Mouse (Mus musculus) hematopoietic stem cell, adult 5-6 weeks (primary cell): ENCODE measurements around the gene Cblc. TPM values are rescaled to one million over a fixed set of nuclear protein-coding genes. Genes with fewer than 3 reads are reported as not detected.
A peak's percentile ranks its signal among the peaks of the same experiment; 100 is the strongest.
"Not testable (repeated sequence)": the region's sequence is repeated elsewhere in the genome, so short reads cannot be mapped to it uniquely, and the experiment has no call there.

Experiments used
- ATAC-seq, 2 experiments: fragments of 125-278 bp in 1 of 2; replicated peaks in 1 of 2; 2 replicates each; pipeline ENCODE4 v1.8.0; 2016 to 2017; ENCODE audit warnings: inconsistent platforms in 2 of 2, mild to moderate bottlenecking in 2 of 2, moderate number of reproducible peaks in 2 of 2, low read depth in 1 of 2, moderate TSS enrichment in 1 of 2; ENCODE audit not compliant: low FRiP score in 2 of 2, poor library complexity in 2 of 2, severe bottlenecking in 2 of 2, insufficient read depth in 1 of 2, low TSS enrichment in 1 of 2
- total RNA-seq: library from RNA; stranded (forward); fragments of 172-1452, 232-1000 nt; gene quantifications from 2 replicates; pipeline ENCODE4 v1.2.3, GENCODE M21; 2017

The Cblc gene
- total RNA-seq, 1 experiment from 2014 or later = not detected

GRCm38 (mm10) chr7:19792701-19793630 lies 3.6 kb downstream of the Cblc start:
- no peak for ATAC-seq

DNA sequence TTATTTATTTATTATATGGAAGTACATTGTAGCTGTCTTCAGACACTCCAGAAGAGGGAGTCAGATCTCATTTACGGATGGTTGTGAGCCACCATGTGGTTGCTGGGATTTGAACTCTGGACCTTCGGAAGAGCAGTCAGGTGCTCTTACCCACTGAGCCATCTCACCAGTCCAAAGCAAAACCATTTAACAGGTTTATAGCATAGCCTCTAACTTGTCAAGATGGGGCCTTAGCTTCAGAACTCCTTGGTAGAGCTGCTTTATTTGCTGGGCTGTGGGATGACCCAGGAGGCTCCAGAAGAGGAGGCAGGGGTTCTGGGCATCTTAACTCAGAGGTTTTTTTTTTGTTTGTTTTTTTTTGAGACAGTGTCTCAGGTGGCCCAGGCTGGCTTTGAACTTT lies 5.1 kb downstream of the Cblc start:
- not testable (repeated sequence) for ATAC-seq

DNA sequence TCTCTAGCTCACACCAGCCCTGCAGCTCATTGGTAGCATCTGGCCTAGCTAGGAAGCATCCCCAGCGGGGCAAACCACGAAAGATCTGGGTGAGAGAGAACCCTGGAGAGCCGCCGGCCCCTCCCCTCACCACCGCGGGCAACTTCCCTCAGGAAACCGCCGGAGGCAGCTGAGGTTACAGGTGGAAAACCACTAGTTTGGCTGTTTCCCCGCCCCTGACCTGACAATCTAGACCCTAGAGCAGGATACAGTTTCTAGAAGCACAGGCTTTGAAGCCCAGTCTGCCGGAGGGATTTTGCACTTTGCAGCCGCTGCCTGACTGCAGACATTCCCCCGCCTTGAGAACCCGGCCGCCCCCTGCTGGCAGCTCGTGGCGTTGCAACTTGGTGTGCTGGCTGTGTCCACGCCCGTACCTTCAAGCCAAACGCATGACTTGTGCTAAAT lies 6.7 kb downstream of the Cblc start:
- peak; percentile 93 to 96 for ATAC-seq

GRCm38 (mm10) chr7:19785874-19786458 lies 10.6 kb downstream of the Cblc start:
- 0 out of 4 replicates have a peak, but pooled peaks of 1 of the 2 experiments have one; percentile 29 for ATAC-seq

GRCm38 (mm10) chr7:19784764-19785535 lies 11.7 kb downstream of the Cblc start:
- ATAC-seq = no peak

- no peak for ATAC-seq
Measured at GRCm38 (mm10) chr7:19783630-19784029, 13.0 kb downstream of the Cblc start.

- no peak for ATAC-seq
Measured at GRCm38 (mm10) chr7:19782645-19783044, 14.0 kb downstream of the Cblc start.

DNA sequence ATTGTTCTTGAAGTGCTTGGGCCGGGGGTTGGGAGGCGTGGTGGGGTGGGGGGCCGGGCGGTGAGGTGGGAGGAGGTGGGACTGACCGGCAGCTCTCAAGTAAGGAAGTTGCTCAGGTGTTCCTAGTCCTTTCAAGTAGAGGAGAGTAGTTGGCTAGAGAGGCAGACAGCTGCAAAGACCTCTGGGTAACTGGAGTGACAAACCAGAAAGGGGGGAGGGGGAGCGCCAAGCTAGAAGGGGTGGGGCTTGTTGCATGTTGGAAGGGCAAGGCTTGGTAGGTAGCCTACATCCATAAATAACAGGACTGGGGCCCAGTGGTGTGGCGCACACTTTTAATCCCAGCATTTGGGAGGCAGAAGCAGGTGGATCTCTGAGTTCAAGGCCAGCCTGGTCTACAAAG lies 14.9 kb downstream of the Cblc start:
- ATAC-seq = no peak

DNA sequence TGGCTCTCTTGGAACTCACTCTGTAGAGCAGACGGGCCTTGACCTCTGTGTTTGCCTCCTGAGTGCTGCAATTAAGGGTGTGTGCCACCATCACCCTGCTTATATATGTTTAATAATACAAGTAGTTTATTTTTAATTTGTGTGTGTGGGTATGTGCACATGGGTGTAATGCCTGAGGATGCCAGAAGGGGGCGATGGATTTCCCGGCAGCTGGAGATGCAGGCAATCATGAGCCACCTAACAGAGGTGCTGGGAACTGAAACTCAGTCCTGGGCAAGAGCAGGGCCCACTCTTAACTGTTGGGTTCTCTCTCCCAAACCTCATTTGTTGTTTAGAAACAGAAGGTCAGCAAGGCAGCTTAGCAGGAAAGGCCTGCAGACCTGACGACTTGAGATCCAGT lies 16.7 kb downstream of the Cblc start:
- ATAC-seq = no peak

DNA sequence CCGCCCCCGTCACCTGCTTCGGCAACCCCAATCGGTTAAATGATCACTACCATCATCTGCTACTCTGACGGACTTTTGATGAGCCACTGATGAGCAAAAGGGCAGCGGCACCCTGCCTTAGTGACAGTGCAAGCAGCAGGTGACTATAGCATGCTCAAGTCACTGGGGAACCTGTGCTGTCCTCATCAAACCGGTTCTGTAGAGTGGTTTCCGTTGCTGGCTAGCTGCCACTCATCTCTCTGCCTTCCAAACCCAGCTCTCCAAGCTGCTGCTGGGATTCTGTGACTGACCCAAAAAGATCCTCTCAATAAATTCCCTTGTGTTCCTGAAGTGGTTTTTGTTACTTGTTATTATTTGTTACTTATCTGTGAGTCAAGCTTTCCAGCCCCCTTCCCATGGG lies 18.0 kb downstream of the Cblc start:
- no peak for ATAC-seq

- ATAC-seq = no peak; a peak in 1 of 4 replicates
Measured at GRCm38 (mm10) chr7:19777049-19777723, 19.4 kb downstream of the Cblc start.

DNA sequence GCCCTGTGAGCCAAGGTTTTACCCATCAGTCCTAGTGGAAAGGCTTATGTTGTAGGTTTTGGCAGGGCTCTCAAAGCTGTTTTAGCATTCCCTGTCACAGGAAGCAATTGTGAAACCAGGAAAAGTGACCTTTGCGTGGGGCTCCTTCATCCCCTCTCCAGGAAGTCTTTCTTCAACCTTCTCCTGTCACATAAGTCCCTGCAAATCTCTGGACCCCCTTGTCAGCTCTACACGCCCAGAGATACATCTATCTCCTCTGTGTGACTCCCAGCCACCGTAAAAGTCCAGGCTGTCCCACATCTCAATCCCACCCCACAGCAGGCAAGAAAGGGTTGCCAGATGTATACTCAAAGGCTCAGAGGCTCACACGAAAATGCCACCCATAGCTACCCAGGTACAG lies 24.9 kb downstream of the Cblc start:
- ATAC-seq = no peak

DNA sequence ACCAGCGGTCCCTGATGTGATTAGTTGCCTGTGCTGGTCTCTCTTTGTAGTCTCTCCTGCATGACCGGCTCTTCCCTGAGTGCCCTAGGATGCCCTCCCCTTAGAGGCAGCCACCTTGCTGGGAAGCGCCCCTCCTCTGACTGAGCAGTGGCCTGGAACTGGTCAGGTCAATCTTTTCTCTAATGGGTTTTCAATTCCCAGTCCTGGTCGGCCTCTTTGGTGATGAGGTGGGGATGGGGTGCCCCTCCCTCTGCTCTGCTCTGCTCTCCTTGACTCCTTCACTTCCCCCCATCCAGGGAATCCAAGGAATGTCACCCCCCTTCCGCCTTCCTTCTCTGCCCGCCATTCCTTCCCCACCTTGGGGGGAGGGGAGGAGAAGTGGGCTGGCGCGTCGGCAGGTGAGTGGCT lies 25.6 kb downstream of the Cblc start, which contains the start of gene Bcam:
Gene Bcam, minus strand, starts transcription at position 33 of the 408 bp plus-strand sequence.
- no peak for ATAC-seq

GRCm38 (mm10) chr7:19770375-19770754 lies 26.2 kb downstream of the Cblc start:
- peak; percentile 42 to 43; a peak in 3 of 4 replicates for ATAC-seq

DNA sequence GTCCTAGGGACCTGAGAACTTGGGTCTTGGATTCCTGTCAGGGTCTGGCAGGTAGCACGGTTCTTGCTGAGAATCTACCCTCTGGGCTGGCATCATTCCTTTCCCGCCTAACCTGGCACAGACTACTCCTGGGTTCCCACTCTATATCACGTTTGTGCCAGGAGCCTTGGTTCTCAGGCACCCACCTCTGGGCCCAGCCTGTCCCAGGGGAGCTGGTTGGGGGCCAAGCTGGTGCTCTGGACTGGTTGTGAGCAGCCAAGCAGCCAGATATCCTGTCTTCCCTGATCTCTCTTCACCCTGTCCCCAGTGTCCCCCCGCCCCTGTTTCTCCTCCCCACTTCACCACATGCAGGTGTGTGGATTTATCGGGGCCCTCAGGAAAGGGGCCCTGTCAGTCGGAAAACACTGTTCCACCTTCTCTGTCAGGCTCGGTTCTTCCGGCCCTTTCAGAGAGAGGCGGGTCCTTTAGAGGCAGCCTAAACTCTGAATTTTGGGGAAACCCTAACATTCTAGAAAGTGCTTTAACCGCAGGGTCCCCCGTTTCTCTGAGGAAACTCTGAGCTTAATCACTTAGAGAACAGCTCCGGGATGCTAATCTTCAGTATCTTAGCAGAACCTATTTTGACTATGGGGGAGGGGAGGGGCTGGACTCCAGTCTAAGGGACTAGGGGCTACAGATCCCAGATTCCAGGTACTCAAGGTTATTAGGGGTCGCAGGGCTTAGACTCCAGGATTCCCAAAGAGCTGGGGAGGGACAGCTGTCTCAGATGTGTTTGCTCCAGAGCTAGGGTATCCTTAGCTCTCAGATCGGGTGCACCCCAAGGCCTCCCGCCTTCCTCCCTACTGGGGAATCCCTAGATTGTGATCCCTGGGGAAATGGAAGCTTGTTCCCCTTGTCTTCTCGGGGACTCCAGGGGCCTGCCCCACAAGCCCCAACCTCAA lies 26.9 kb downstream of the Cblc start:
- peak; percentile 19 to 39; a peak in 2 of 4 replicates for ATAC-seq

DNA sequence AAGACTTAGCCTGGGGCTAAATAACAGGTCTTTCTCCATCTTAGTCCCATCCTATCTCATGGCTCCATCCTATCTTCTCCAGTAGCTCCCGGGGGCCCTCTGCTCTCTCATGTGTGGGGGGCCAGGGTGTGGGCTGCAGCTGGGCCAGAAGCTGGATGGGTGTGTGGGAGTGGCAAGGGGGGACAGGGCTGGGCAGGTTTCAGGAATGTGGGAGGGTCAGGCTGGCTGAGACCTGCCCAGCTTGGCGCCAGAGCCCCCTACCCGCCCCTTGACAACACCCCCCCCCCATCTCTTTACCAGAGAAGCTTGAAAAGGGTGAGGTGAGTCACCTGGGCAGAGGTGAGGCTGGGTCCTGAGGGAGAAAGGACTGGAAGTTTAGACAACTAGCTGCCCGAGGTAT lies 27.6 kb downstream of the Cblc start:
- no peak for ATAC-seq
